Mouse (Mus musculus) testis, adult 2 months (tissue): ENCODE results near the gene Sult1b1. TPM values are rescaled to one million over a fixed set of nuclear protein-coding genes. Genes with fewer than 3 reads are reported as not detected.
"Not testable (repeated sequence)": the region's sequence is repeated elsewhere in the genome, so short reads cannot be mapped to it uniquely, and the experiment has no call there.

Experiments
- H3K27ac ChIP-seq: fragments of 200-500 bp; 2 replicates; pipeline ENCODE4 v1.5.1; 2012; ENCODE audit warnings: low read depth, low read length; ENCODE audit not compliant: control insufficient read depth, insufficient read depth
- H3K27me3 ChIP-seq: fragments of 200-500 bp; 2 replicates; pipeline ENCODE4 v1.6.1; 2012; ENCODE audit warnings: mild to moderate bottlenecking, low read length, moderate library complexity; ENCODE audit not compliant: control insufficient read depth, insufficient read depth
- H3K36me3 ChIP-seq: fragments of 200-500 bp; 2 replicates; pipeline ENCODE4 v1.6.1; 2012; ENCODE audit warnings: mild to moderate bottlenecking, low read length; ENCODE audit not compliant: control insufficient read depth, insufficient read depth
- H3K4me1 ChIP-seq: fragments of 200-500 bp; 2 replicates; pipeline ENCODE4 v1.6.1; 2012; ENCODE audit warnings: low read length; ENCODE audit not compliant: control insufficient read depth, insufficient read depth
- H3K4me3 ChIP-seq: fragments of 200-500 bp; 2 replicates; pipeline ENCODE4 v1.5.1; 2012; ENCODE audit warnings: low read depth, mild to moderate bottlenecking, low read length, moderate library complexity, mixed read lengths; ENCODE audit not compliant: control insufficient read depth
- CTCF ChIP-seq: fragments of 200-500 bp; IDR thresholded peaks from 2 replicates; pipeline ENCODE4 v1.5.1; 2012; ENCODE audit warnings: low read depth, mild to moderate bottlenecking, inconsistent platforms, low read length, moderate library complexity; ENCODE audit not compliant: control insufficient read depth, insufficient read depth, insufficient replicate concordance
- POLR2A ChIP-seq: fragments of 200-500 bp; IDR thresholded peaks from 2 replicates; pipeline ENCODE4 v1.6.1; 2012; ENCODE audit warnings: low read depth, mild to moderate bottlenecking, inconsistent platforms, low read length, moderate library complexity; ENCODE audit not compliant: control insufficient read depth
- polyA plus RNA-seq: library from polyadenylated mRNA; depleted of rRNA; stranded (reverse); fragments of >200 nt; gene quantifications from 2 replicates; pipeline ENCODE4 v1.2.3, GENCODE M21; 2012

Gene Sult1b1
- polyA plus RNA-seq, 1 experiment: not detected

GRCm38 (mm10) chr5:87562526-87562925 is 24.5 kb upstream of the Sult1b1 start:
- TF ChIP-seq POLR2A (no peak), CTCF (no peak)
- Histone ChIP-seq H3K36me3 (no peaks in the 10 kb centered on the region), H3K4me1 (no peaks in the 10 kb centered on the region), H3K4me3 (no peak overlapping the region), H3K27ac (no peak overlapping the region), H3K27me3 (no peaks in the 10 kb centered on the region)

- H3K4me3 ChIP-seq: no peak overlapping the region
- TF ChIP-seq POLR2A: no peak
- TF ChIP-seq CTCF: no peak
- no peaks in the 10 kb centered on the region for H3K4me1 ChIP-seq
- H3K27me3 ChIP-seq: no peaks in the 10 kb centered on the region
- H3K36me3 ChIP-seq: no peaks in the 10 kb centered on the region
- no peak overlapping the region for H3K27ac ChIP-seq
Measured at GRCm38 (mm10) chr5:87560145-87560544, 22.1 kb upstream of the Sult1b1 start.

- TF ChIP-seq POLR2A: no peak
- TF ChIP-seq CTCF: no peak
- no peaks in the 10 kb centered on the region for H3K4me1 ChIP-seq
- no peak overlapping the region for H3K27ac ChIP-seq
- no peak overlapping the region for H3K4me3 ChIP-seq
- H3K36me3 ChIP-seq: no peaks in the 10 kb centered on the region
- no peaks in the 10 kb centered on the region for H3K27me3 ChIP-seq
Measured at GRCm38 (mm10) chr5:87550935-87551334, 12.9 kb upstream of the Sult1b1 start.

GRCm38 (mm10) chr5:87535994-87536644 is 1.9 kb downstream of the Sult1b1 start:
- H3K27me3 ChIP-seq: no peaks in the 10 kb centered on the region
- no peak overlapping the region for H3K27ac ChIP-seq
- H3K36me3 ChIP-seq: no peaks in the 10 kb centered on the region
- H3K4me3 ChIP-seq: no peak overlapping the region
- TF ChIP-seq POLR2A (no peak), CTCF (no peak)
- H3K4me1 ChIP-seq: no peaks in the 10 kb centered on the region

- Histone ChIP-seq H3K27me3 (no peaks in the 10 kb centered on the region), H3K36me3 (no peaks in the 10 kb centered on the region), H3K4me3 (no peak overlapping the region), H3K4me1 (no peaks in the 10 kb centered on the region), H3K27ac (no peak overlapping the region)
- TF ChIP-seq CTCF (no peak), POLR2A (no peak)
Measured at GRCm38 (mm10) chr5:87532288-87532687, 5.7 kb downstream of the Sult1b1 start.

GRCm38 (mm10) chr5:87523561-87523960 is 14.4 kb downstream of the Sult1b1 start:
- not testable (repeated sequence) for H3K27ac ChIP-seq, H3K4me1 ChIP-seq, H3K27me3 ChIP-seq, H3K4me3 ChIP-seq, H3K36me3 ChIP-seq

GRCm38 (mm10) chr5:87505776-87506458 is 32.1 kb downstream of the Sult1b1 start:
- no peak overlapping the region for H3K27ac ChIP-seq
- no peaks in the 10 kb centered on the region for H3K36me3 ChIP-seq
- no peak overlapping the region for H3K4me3 ChIP-seq
- H3K4me1 ChIP-seq: no peaks in the 10 kb centered on the region
- TF ChIP-seq CTCF: no peak
- no peak for TF ChIP-seq POLR2A
- no peaks in the 10 kb centered on the region for H3K27me3 ChIP-seq
